Mouse (Mus musculus): Measurements from ENCODE around the gene Rad23a. TPM values are rescaled to one million over a fixed set of nuclear protein-coding genes. Genes with fewer than 3 reads are reported as not detected.

Rad23a gene
- polyA plus RNA-seq, 1 experiment from 2014 or later, result 70.6 TPM

- DNase-seq (ENCODE audit: low spot score) (no peak), ATAC-seq (ENCODE audit: low FRiP score, low TSS enrichment) (no peak)
- 85% methylated on average over 3 of the region's 3 CpGs for WGBS
- no peak overlapping the region for H3K4me3 ChIP-seq (ENCODE audit: low read depth, low read length)
- H3K9ac ChIP-seq (ENCODE audit: low read length), result no peak overlapping the region
- H3K4me2 ChIP-seq (replicated peaks; ENCODE audit: low read depth), result no peak overlapping the region
- TF ChIP-seq EP300 (optimal IDR thresholded peaks at IDR 0.05), result no peak
- TF ChIP-seq CTCF (IDR thresholded peaks at IDR 0.05; ENCODE audit: low read depth), result no peak
- peaks cover 2% of the 10 kb centered on the region; the same call in 1 of the 2 replicates for H3K4me1 ChIP-seq (replicated peaks; ENCODE audit: control insufficient read depth, insufficient read depth)
- H3K9me3 ChIP-seq (ENCODE audit: control insufficient read depth, low read length), result no peaks in the 10 kb centered on the region
- no peak overlapping the region for H3K27ac ChIP-seq (replicated peaks)
- H3K36me3 ChIP-seq (ENCODE audit: control insufficient read depth, insufficient read depth, low read length), result no peaks in the 10 kb centered on the region
- no peaks in the 10 kb centered on the region for H3K27me3 ChIP-seq (ENCODE audit: control insufficient read depth, insufficient read depth, low read length)
Measured at GRCm38 (mm10) chr8:84813830-84814229, 26.6 kb downstream of the Rad23a start.

GRCm38 (mm10) chr8:84813059-84813458, 27.4 kb downstream of the Rad23a start:
- ATAC-seq (ENCODE audit: low FRiP score, low TSS enrichment) (peak; percentile 32; the same call in 1 of the 2 replicates), DNase-seq (ENCODE audit: low spot score) (peak; percentile 78)
- no peak overlapping the region for H3K27ac ChIP-seq (replicated peaks)
- H3K9me3 ChIP-seq (ENCODE audit: control insufficient read depth, low read length), result no peaks in the 10 kb centered on the region
- no peak overlapping the region for H3K4me2 ChIP-seq (replicated peaks; ENCODE audit: low read depth)
- TF ChIP-seq CTCF (IDR thresholded peaks at IDR 0.05; ENCODE audit: low read depth), result peak; percentile 93
- TF ChIP-seq EP300 (optimal IDR thresholded peaks at IDR 0.05), result no peak
- no peak overlapping the region for H3K4me3 ChIP-seq (ENCODE audit: low read depth, low read length)
- H3K36me3 ChIP-seq (ENCODE audit: control insufficient read depth, insufficient read depth, low read length), result no peaks in the 10 kb centered on the region
- WGBS, result 3% methylated on average over 5 of the region's 5 CpGs
- H3K27me3 ChIP-seq (ENCODE audit: control insufficient read depth, insufficient read depth, low read length), result no peaks in the 10 kb centered on the region
- H3K9ac ChIP-seq (ENCODE audit: low read length), result no peak overlapping the region
- peaks cover 2% of the 10 kb centered on the region; the same call in 1 of the 2 replicates for H3K4me1 ChIP-seq (replicated peaks; ENCODE audit: control insufficient read depth, insufficient read depth)

DNA sequence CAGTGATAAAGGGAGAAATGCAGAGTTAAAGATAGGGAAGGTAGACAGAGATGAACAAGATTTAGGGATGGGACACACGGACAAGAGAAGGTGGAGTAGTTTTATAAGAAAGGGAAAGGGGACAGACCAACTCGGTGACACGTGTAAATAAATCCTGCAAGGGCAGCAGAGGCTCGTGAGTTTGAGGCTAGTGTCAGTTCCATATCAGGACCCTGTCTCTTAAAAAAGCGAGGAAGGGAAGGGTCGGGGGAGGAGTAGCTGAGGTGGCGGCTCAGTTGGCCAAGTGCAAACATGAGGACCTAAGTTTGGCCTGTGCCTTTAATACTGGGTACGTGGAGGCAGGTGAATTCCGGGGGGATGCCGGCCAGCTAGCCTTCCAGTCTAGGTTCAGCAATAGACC, 29.2 kb downstream of the Rad23a start:
- ATAC-seq (ENCODE audit: low FRiP score, low TSS enrichment) (no peak), DNase-seq (ENCODE audit: low spot score) (no peak)
- no peak for TF ChIP-seq EP300 (optimal IDR thresholded peaks at IDR 0.05)
- no peak for TF ChIP-seq CTCF (IDR thresholded peaks at IDR 0.05; ENCODE audit: low read depth)
- 25% methylated on average over 10 of the region's 10 CpGs for WGBS
- H3K27ac ChIP-seq (replicated peaks), result no peak overlapping the region
- peaks cover 2% of the 10 kb centered on the region; the same call in 1 of the 2 replicates for H3K4me1 ChIP-seq (replicated peaks; ENCODE audit: control insufficient read depth, insufficient read depth)
- peak overlapping the region; percentile 23; the same call in 1 of the 2 replicates for H3K9ac ChIP-seq (ENCODE audit: low read length)
- peak overlapping the region; percentile 37 for H3K4me3 ChIP-seq (ENCODE audit: low read depth, low read length)
- no peaks in the 10 kb centered on the region for H3K9me3 ChIP-seq (ENCODE audit: control insufficient read depth, low read length)
- H3K27me3 ChIP-seq (ENCODE audit: control insufficient read depth, insufficient read depth, low read length), result no peaks in the 10 kb centered on the region
- H3K36me3 ChIP-seq (ENCODE audit: control insufficient read depth, insufficient read depth, low read length), result no peaks in the 10 kb centered on the region
- peak overlapping the region; percentile 62 for H3K4me2 ChIP-seq (replicated peaks; ENCODE audit: low read depth)

DNA sequence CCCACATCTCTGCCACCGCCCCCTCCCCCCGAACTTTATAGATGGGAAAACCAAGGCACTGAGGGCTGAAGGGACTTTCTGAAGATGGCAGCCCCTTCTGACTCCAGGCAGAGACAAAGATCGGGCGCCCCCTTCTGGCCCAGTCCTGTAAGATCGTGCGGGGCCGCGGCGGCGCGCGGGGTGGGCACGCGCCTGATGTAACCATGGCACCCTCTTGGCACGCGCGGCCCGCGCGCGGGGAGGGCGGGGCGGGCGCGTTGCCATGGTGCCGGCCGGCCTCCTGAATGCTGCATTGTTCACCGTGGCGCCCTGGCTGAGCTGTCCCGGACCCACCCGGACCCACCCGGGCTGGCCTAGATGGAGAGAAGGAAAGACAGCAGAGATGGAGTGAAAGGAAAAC, 29.6 kb downstream of the Rad23a start:
- Histone ChIP-seq H3K4me2 (replicated peaks; ENCODE audit: low read depth) (peak overlapping the region; percentile 62), H3K27ac (replicated peaks) (no peak overlapping the region), H3K9me3 (ENCODE audit: control insufficient read depth, low read length) (no peaks in the 10 kb centered on the region), H3K9ac (ENCODE audit: low read length) (peak overlapping the region; percentile 23; the same call in 1 of the 2 replicates), H3K36me3 (ENCODE audit: control insufficient read depth, insufficient read depth, low read length) (no peaks in the 10 kb centered on the region), H3K27me3 (ENCODE audit: control insufficient read depth, insufficient read depth, low read length) (no peaks in the 10 kb centered on the region), H3K4me3 (ENCODE audit: low read depth, low read length) (peak overlapping the region; percentile 37), H3K4me1 (replicated peaks; ENCODE audit: control insufficient read depth, insufficient read depth) (peaks cover 2% of the 10 kb centered on the region; the same call in 1 of the 2 replicates)
- peak; percentile 84 for ATAC-seq (ENCODE audit: low FRiP score, low TSS enrichment)
- under 1% methylated on average over 31 of the region's 32 CpGs for WGBS
- TF ChIP-seq EP300 (optimal IDR thresholded peaks at IDR 0.05) (no peak), CTCF (IDR thresholded peaks at IDR 0.05; ENCODE audit: low read depth) (peak; percentile 85)
- DNase-seq (ENCODE audit: low spot score), result peak; percentile 95

DNA sequence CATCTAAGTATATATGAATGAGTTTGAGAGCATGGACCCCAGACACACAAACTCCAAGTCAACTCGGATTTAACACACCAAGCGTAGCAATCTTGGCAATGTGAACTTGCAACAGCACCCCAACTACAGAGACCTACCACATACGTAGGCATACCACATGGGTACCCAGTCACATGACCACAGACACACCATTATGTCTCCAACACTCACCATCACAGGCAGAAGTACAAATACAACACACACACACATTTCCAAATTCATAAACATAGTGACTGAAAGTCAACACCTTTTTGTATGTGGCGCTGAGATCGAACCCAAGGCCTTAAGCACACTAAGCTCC, 30.6 kb downstream of the Rad23a start:
- H3K4me1 ChIP-seq (replicated peaks; ENCODE audit: control insufficient read depth, insufficient read depth), result no peaks in the 10 kb centered on the region
- 82% methylated on average over 5 of the region's 5 CpGs for WGBS
- no peak overlapping the region for H3K4me2 ChIP-seq (replicated peaks; ENCODE audit: low read depth)
- no peaks in the 10 kb centered on the region for H3K36me3 ChIP-seq (ENCODE audit: control insufficient read depth, insufficient read depth, low read length)
- ATAC-seq (ENCODE audit: low FRiP score, low TSS enrichment) (no peak), DNase-seq (ENCODE audit: low spot score) (no peak)
- TF ChIP-seq EP300 (optimal IDR thresholded peaks at IDR 0.05), result no peak
- no peak for TF ChIP-seq CTCF (IDR thresholded peaks at IDR 0.05; ENCODE audit: low read depth)
- no peak overlapping the region for H3K4me3 ChIP-seq (ENCODE audit: low read depth, low read length)
- H3K9me3 ChIP-seq (ENCODE audit: control insufficient read depth, low read length), result no peaks in the 10 kb centered on the region
- no peaks in the 10 kb centered on the region for H3K27me3 ChIP-seq (ENCODE audit: control insufficient read depth, insufficient read depth, low read length)
- no peak overlapping the region for H3K27ac ChIP-seq (replicated peaks)
- H3K9ac ChIP-seq (ENCODE audit: low read length), result no peak overlapping the region

GRCm38 (mm10) chr8:84809109-84809940, 31.1 kb downstream of the Rad23a start:
- Histone ChIP-seq H3K4me1 (replicated peaks; ENCODE audit: control insufficient read depth, insufficient read depth) (no peaks in the 10 kb centered on the region), H3K36me3 (ENCODE audit: control insufficient read depth, insufficient read depth, low read length) (no peaks in the 10 kb centered on the region), H3K9me3 (ENCODE audit: control insufficient read depth, low read length) (no peaks in the 10 kb centered on the region), H3K4me2 (replicated peaks; ENCODE audit: low read depth) (no peak overlapping the region), H3K9ac (ENCODE audit: low read length) (no peak overlapping the region), H3K27ac (replicated peaks) (no peak overlapping the region), H3K27me3 (ENCODE audit: control insufficient read depth, insufficient read depth, low read length) (no peaks in the 10 kb centered on the region), H3K4me3 (ENCODE audit: low read depth, low read length) (no peak overlapping the region)
- TF ChIP-seq EP300 (optimal IDR thresholded peaks at IDR 0.05), result no peak
- no peak for TF ChIP-seq CTCF (IDR thresholded peaks at IDR 0.05; ENCODE audit: low read depth)
- DNase-seq (ENCODE audit: low spot score), result no peak
- no peak for ATAC-seq (ENCODE audit: low FRiP score, low TSS enrichment)
- 73% methylated on average over 12 of the region's 12 CpGs for WGBS

All from stomach, postnatal 0 days (tissue).